Mouse (Mus musculus): Measurements from ENCODE around the gene Ceacam1. TPM values are rescaled to one million over a fixed set of nuclear protein-coding genes. Genes with fewer than 3 reads are reported as not detected.
"Not testable (repeated sequence)": the region's sequence is repeated elsewhere in the genome, so short reads cannot be mapped to it uniquely, and the experiment has no call there.

Gene Ceacam1
- polyA plus RNA-seq, 1 experiment from 2014 or later: 0.99 TPM

- Histone ChIP-seq H3K9ac (no peak overlapping the region), H3K4me3 (no peak overlapping the region), H3K9me3 (no peaks in the 10 kb centered on the region), H3K27ac (replicated peaks) (no peak overlapping the region), H3K4me1 (replicated peaks) (no peaks in the 10 kb centered on the region; the same call in 1 of the 2 replicates), H3K27me3 (no peaks in the 10 kb centered on the region), H3K36me3 (no peaks in the 10 kb centered on the region), H3K4me2 (no peak overlapping the region)
- no peak for ATAC-seq (ENCODE audit: low FRiP score, low read depth)
- 86% methylated on average over 6 of the region's 6 CpGs for whole genome bisulfite sequencing
These were observed 41.2 kb downstream of the Ceacam1 start for GRCm38 (mm10) chr7:25436226-25436625.

DNA sequence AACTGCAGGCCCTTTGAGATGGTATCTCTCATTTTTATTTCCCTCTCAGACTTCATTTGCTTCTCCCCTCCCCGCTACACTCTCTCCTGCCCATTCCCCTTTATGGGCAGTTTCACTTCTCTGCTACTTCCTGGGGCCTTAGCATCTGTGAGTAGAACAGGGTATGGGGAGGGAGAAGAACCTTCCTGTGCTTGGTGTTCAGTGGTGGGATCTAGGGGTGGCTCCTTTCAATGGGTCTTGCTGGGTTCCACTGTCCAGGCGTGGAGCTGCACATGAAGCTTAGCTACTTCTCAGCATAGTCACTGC lies 41.9 kb downstream of the Ceacam1 start:
- Histone ChIP-seq H3K4me1 (replicated peaks) (no peaks in the 10 kb centered on the region; the same call in 1 of the 2 replicates), H3K4me3 (no peak overlapping the region), H3K9me3 (no peaks in the 10 kb centered on the region), H3K4me2 (no peak overlapping the region), H3K9ac (no peak overlapping the region), H3K27ac (replicated peaks) (no peak overlapping the region), H3K36me3 (no peaks in the 10 kb centered on the region), H3K27me3 (no peaks in the 10 kb centered on the region)
- 94% methylated on average over 2 of the region's 2 CpGs for WGBS
- ATAC-seq (ENCODE audit: low FRiP score, low read depth): no peak

DNA sequence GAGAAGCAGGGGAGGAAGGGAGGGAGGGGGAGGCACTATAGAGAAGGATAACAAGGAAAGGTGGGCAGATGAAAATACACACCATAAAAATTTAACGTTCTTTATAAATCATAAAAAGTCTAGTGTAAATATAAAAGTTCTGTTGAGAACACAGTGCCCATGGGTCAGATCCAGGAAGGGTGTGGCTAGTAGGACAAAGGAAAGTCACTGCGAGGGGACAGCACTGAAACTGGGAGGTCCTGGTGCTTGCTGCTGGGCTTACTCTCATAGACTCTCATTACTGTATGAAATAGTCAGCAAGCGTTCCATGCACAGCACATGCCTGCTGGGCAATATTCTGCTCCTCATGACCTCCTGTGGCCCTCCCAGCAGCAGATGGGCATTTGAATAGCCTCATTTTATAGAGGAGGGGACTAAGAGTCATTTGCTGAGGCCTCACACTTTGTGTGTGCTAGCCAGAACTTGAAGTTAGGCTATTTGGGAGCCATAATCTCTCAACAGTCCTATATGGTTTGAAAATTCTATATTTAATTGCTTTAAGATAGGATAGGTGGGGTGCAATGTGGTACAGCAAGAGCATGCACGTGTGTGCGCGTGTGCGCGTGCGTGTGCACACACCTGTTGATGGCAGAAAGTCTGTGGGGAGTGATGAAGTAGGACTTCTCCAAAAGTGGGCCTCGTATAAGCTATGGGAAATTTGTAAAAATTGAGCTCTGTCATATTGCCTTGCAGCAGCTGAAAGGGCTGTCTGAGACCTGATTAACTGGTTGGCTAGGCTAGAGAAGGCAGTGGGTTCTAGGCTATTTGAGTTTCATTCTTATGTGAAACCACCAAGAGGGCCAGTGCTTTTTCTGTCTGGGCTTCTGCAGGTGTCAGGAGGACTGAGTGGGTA lies 42.5 kb downstream of the Ceacam1 start:
- no peak overlapping the region for H3K9ac ChIP-seq
- 86% methylated on average over 10 of the region's 10 CpGs for WGBS
- no peaks in the 10 kb centered on the region for H3K36me3 ChIP-seq
- H3K27me3 ChIP-seq: no peaks in the 10 kb centered on the region
- no peaks in the 10 kb centered on the region; the same call in 1 of the 2 replicates for H3K4me1 ChIP-seq (replicated peaks)
- H3K4me3 ChIP-seq: no peak overlapping the region
- H3K9me3 ChIP-seq: no peaks in the 10 kb centered on the region
- H3K4me2 ChIP-seq: no peak overlapping the region
- no peak for ATAC-seq (ENCODE audit: low FRiP score, low read depth)
- H3K27ac ChIP-seq (replicated peaks): no peak overlapping the region

GRCm38 (mm10) chr7:25433781-25434560 lies 43.4 kb downstream of the Ceacam1 start:
- no peak for ATAC-seq (ENCODE audit: low FRiP score, low read depth)
- Histone ChIP-seq H3K27me3 (no peaks in the 10 kb centered on the region), H3K4me2 (no peak overlapping the region), H3K4me1 (replicated peaks) (no peaks in the 10 kb centered on the region; the same call in 1 of the 2 replicates), H3K9ac (no peak overlapping the region), H3K36me3 (no peaks in the 10 kb centered on the region), H3K9me3 (no peaks in the 10 kb centered on the region), H3K27ac (replicated peaks) (no peak overlapping the region), H3K4me3 (no peak overlapping the region)
- 90% methylated on average over 9 of the region's 9 CpGs for WGBS

DNA sequence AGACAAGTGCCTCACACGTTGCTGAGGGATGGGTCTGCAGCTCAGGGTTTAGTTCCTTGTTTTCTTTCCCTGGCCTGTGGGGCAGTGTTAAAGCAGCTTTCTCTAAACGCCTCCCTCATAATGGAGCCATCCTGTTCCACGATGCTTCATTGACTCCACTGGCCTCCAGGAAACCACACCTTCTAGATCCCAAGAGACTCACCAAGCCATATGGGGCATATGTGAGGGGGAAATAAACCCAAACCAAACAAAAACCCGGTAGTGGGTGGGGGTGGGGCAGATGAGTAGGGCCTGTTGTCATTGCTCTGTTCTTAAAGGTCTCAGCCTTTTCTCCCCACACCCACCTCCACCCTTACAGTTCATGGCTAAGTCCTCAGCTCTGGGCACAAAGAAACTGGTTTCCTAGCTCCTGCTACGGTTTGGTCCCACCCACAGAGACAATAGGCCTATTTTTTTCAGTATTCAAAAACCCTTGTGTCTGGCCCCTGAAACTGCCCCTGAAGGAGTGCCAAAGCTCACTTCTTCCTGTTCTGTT lies 44.3 kb downstream of the Ceacam1 start:
- Histone ChIP-seq H3K36me3 (no peaks in the 10 kb centered on the region), H3K4me2 (no peak overlapping the region), H3K27ac (replicated peaks) (no peak overlapping the region), H3K4me1 (replicated peaks) (no peaks in the 10 kb centered on the region; the same call in 1 of the 2 replicates), H3K9me3 (no peaks in the 10 kb centered on the region), H3K4me3 (no peak overlapping the region), H3K27me3 (no peaks in the 10 kb centered on the region), H3K9ac (no peak overlapping the region)
- no peak for ATAC-seq (ENCODE audit: low FRiP score, low read depth)
- WGBS: 11% methylated on average over 5 of the region's 5 CpGs

GRCm38 (mm10) chr7:25432381-25432780 lies 45.0 kb downstream of the Ceacam1 start:
- H3K27me3 ChIP-seq: no peaks in the 10 kb centered on the region
- WGBS: 93% methylated on average over 6 of the region's 6 CpGs
- H3K9ac ChIP-seq: no peak overlapping the region
- no peak overlapping the region for H3K27ac ChIP-seq (replicated peaks)
- H3K4me1 ChIP-seq (replicated peaks): no peaks in the 10 kb centered on the region; the same call in 1 of the 2 replicates
- no peak overlapping the region for H3K4me3 ChIP-seq
- ATAC-seq (ENCODE audit: low FRiP score, low read depth): no peak
- no peaks in the 10 kb centered on the region for H3K36me3 ChIP-seq
- H3K4me2 ChIP-seq: no peak overlapping the region
- H3K9me3 ChIP-seq: no peaks in the 10 kb centered on the region

- H3K9ac ChIP-seq: no peak overlapping the region
- H3K4me2 ChIP-seq: no peak overlapping the region
- no peak overlapping the region for H3K4me3 ChIP-seq
- H3K4me1 ChIP-seq (replicated peaks): no peaks in the 10 kb centered on the region; the same call in 1 of the 2 replicates
- no peak overlapping the region for H3K27ac ChIP-seq (replicated peaks)
- H3K36me3 ChIP-seq: no peaks in the 10 kb centered on the region
- no peaks in the 10 kb centered on the region for H3K27me3 ChIP-seq
- H3K9me3 ChIP-seq: no peaks in the 10 kb centered on the region
- no peak for ATAC-seq (ENCODE audit: low FRiP score, low read depth)
- 91% methylated on average over 4 of the region's 4 CpGs for WGBS
These were observed 47.3 kb downstream of the Ceacam1 start for GRCm38 (mm10) chr7:25429886-25430784.

- Histone ChIP-seq H3K4me2 (no peak overlapping the region), H3K4me3 (no peak overlapping the region)
- ATAC-seq (ENCODE audit: low FRiP score, low read depth): no peak
These were observed 49.1 kb downstream of the Ceacam1 start for GRCm38 (mm10) chr7:25428321-25428720.

GRCm38 (mm10) chr7:25427144-25427543 lies 50.3 kb downstream of the Ceacam1 start:
- Histone ChIP-seq H3K27ac (replicated peaks) (no peak overlapping the region), H3K9me3 (no peaks in the 10 kb centered on the region), H3K27me3 (no peaks in the 10 kb centered on the region), H3K36me3 (no peaks in the 10 kb centered on the region), H3K4me2 (no peak overlapping the region), H3K9ac (no peak overlapping the region), H3K4me3 (no peak overlapping the region), H3K4me1 (replicated peaks) (no peaks in the 10 kb centered on the region; the same call in 1 of the 2 replicates)
- ATAC-seq (ENCODE audit: low FRiP score, low read depth): no peak
- WGBS: 82% methylated on average over 5 of the region's 5 CpGs

More at GRCm38 (mm10) chr7:25428321-25428720, 49.1 kb downstream of the Ceacam1 start:
- H3K27ac ChIP-seq (replicated peaks): no peak overlapping the region
- H3K9me3 ChIP-seq: no peaks in the 10 kb centered on the region
- WGBS: 91% methylated on average over 3 of the region's 3 CpGs
- H3K9ac ChIP-seq: no peak overlapping the region
- H3K4me1 ChIP-seq (replicated peaks): no peaks in the 10 kb centered on the region; the same call in 1 of the 2 replicates
- H3K27me3 ChIP-seq: no peaks in the 10 kb centered on the region
- H3K36me3 ChIP-seq: no peaks in the 10 kb centered on the region

DNA sequence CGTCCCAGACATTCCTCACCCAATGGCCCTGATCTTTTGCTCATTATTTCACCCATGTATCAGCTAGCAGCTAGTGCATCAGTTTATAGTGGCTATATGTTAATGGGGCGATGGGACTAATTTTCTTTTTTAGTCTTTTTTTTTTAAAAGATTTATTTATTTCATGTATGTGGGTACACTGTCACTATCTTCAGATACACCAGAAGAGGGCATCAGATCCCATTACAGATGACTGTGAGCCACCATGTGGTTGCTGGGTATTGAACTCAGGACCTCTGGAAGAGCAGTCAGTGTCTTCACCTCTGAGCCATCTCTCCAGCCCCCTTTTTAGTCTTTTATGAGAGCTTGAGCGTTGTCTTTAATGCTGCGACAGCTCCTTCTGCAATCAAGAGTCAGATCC lies 51.0 kb downstream of the Ceacam1 start:
- not testable (repeated sequence) for H3K27ac ChIP-seq (replicated peaks); H3K9ac ChIP-seq; ATAC-seq (ENCODE audit: low FRiP score, low read depth); H3K9me3 ChIP-seq; H3K36me3 ChIP-seq; H3K4me2 ChIP-seq; H3K4me1 ChIP-seq (replicated peaks); H3K4me3 ChIP-seq; H3K27me3 ChIP-seq
- 89% methylated on average over 4 of the region's 4 CpGs for WGBS

DNA sequence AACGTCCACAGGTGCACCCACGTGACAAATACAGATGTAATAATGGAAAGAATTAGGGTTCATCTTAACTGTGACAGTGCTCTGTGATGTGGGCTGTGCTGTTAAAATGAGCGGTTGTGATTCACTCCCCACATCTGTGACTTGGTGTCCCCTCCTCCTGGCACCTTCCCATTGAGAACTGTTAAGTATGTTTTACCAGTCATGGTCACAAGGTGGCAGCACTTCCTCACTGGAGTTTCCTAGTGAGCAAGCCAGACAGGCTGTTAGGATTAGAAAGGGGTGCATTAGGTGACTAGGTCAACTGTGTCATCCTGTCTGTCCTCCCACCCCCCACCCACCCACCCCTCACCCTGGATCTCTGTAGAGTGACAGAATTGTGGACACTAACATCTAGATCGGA lies 53.0 kb downstream of the Ceacam1 start:
- 37% methylated on average over 4 of the region's 4 CpGs for WGBS
- Histone ChIP-seq H3K27me3 (no peaks in the 10 kb centered on the region), H3K27ac (replicated peaks) (no peak overlapping the region)

More for the DNA sequence above, 53.0 kb downstream of the Ceacam1 start:
- H3K9me3 ChIP-seq: no peaks in the 10 kb centered on the region
- H3K36me3 ChIP-seq: no peaks in the 10 kb centered on the region
- H3K9ac ChIP-seq: no peak overlapping the region
- H3K4me1 ChIP-seq (replicated peaks): no peaks in the 10 kb centered on the region; the same call in 1 of the 2 replicates
- no peak overlapping the region for H3K4me3 ChIP-seq
- no peak overlapping the region for H3K4me2 ChIP-seq
- peak; percentile 29; the same call in 1 of the 2 replicates for ATAC-seq (ENCODE audit: low FRiP score, low read depth)
